Mouse (Mus musculus) heart, embryonic 16.5 days (tissue): Measurements from ENCODE around the gene Zdhhc20. TPM values are rescaled to one million over a fixed set of nuclear protein-coding genes. Genes with fewer than 3 reads are reported as not detected.
"Not testable (repeated sequence)": the region's sequence is repeated elsewhere in the genome, so short reads cannot be mapped to it uniquely, and the experiment has no call there.

Experiments used
- ATAC-seq: fragments of 200-750 bp; cut with Nextera tagmentation; replicated peaks from 2 replicates; pipeline ENCODE4 v1.8.0; 2017; ENCODE audit warnings: moderate number of reproducible peaks; ENCODE audit not compliant: insufficient read depth, low FRiP score; ENCODE audit errors: extremely low read depth
- H3K27ac ChIP-seq: fragments of 300-500 bp; sonication (generic); 2 replicates; pipeline ENCODE4 v1.5.1; 2014; ENCODE audit warnings: mild to moderate bottlenecking, low read length, control low read depth, moderate library complexity
- H3K27me3 ChIP-seq: fragments of 300-500 bp; sonication (generic); 2 replicates; pipeline ENCODE4 v1.6.1; 2014; ENCODE audit warnings: low read length, mixed read lengths; ENCODE audit not compliant: control insufficient read depth, insufficient read depth
- H3K36me3 ChIP-seq: fragments of 300-500 bp; sonication (generic); 2 replicates; pipeline ENCODE4 v1.6.1; 2014; ENCODE audit not compliant: control insufficient read depth, insufficient read depth
- H3K4me1 ChIP-seq: fragments of 300-500 bp; sonication (generic); 2 replicates; pipeline ENCODE4 v1.6.1; 2014; ENCODE audit warnings: low read length, mixed read lengths; ENCODE audit not compliant: control insufficient read depth, insufficient read depth
- H3K4me2 ChIP-seq: fragments of 300-500 bp; sonication (generic); 2 replicates; pipeline ENCODE4 v1.6.1; 2014; ENCODE audit warnings: low read depth, mild to moderate bottlenecking, control low read depth, low read length
- H3K4me3 ChIP-seq: fragments of 300-500 bp; sonication (generic); 2 replicates; pipeline ENCODE4 v1.5.1; 2014; ENCODE audit warnings: mild to moderate bottlenecking, control low read depth, low read length
- H3K9ac ChIP-seq: fragments of 300-500 bp; sonication (generic); 2 replicates; pipeline ENCODE4 v1.6.1; 2014; ENCODE audit warnings: low read length, control low read depth
- H3K9me3 ChIP-seq: fragments of 300-500 bp; sonication (generic); replicated peaks from 2 replicates; pipeline ENCODE4 v1.6.1; 2016; ENCODE audit warnings: low read length; ENCODE audit not compliant: control insufficient read depth
- WGBS: fragments of 180-500 bp; shearing (Covaris S2); extraction: QIAGEN DNeasy Blood & Tissue Kit; methylation state at CpG from one replicate; pipeline ENCODE4 v1.1.7; 2014; 5-methylcytosine and 5-hydroxymethylcytosine counted together
- polyA plus RNA-seq: library from polyadenylated mRNA; unstranded; fragments of >200 nt; fragmentation: Nextera tagmentation; extraction: Ambion mirVana; gene quantifications from 2 replicates; pipeline ENCODE4 v1.2.1, GENCODE M21; 2015

Gene Zdhhc20
- polyA plus RNA-seq, 1 experiment from 2014 or later = 40.9 TPM

DNA sequence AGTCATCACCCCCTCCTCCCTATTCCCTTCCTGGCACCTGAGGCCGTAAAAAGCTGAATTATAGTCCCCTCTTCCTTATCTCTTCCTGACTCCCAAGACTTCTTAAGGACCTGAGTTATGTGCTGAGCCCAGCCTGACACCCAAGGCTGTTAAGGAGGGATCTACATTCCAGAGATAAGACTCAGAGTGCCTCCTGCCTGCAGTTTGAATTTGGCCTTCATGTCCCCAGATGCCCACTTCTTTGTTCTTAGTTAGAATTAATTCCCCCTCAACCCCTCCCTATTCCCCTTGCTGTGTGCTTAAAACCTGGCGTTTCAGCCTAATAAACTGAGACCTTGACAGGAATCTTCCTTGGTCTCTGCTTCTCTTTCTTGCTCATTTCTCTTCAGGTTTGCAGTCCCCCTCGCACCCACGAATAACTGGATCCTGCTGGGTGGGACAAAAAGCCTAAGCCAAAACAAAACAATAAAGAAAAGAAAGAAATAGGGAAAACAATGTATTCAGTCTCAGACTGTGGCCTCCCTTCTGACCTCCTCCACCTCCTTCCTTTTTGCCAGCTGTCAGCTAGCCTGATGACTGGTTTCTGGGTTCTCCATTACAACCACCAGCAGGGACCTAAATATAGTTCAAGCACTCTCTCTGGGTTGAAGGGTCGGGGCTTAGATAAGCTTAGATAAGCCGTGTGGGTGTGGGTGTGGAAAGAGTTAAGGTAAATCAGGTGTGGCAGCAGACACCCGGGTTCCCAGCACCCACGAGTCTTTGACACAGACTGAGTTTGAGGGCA is 6.2 kb upstream of the Zdhhc20 start:
- not testable (repeated sequence) for H3K9me3 ChIP-seq, H3K36me3 ChIP-seq, H3K27ac ChIP-seq, ATAC-seq, H3K9ac ChIP-seq, H3K4me2 ChIP-seq, H3K27me3 ChIP-seq, H3K4me3 ChIP-seq, H3K4me1 ChIP-seq
- 43% methylated on average over 8 of the region's 8 CpGs for WGBS

DNA sequence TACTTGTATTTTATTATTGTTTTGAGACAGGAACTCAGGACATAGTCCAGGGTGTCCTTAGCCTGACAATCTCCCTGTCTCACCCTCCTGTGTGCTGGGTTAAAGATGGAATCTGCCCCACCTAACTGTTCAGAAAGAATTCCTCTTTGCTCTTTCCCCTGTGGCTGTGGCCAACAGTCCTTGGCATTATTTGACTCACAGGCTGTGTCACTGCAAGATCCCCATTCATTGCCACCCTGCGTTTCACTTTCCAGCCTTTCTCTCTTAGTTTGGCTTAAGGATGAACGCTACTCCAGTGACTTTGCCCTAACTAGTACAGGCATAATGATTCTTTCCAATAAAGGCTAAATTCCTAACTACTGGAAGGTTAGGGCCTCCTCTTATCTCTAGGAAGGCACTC is 4.3 kb upstream of the Zdhhc20 start:
- Histone ChIP-seq H3K9ac (no peak overlapping the region), H3K27ac (no peak overlapping the region), H3K36me3 (no peaks in the 10 kb centered on the region), H3K27me3 (no peaks in the 10 kb centered on the region), H3K9me3 (no peaks in the 10 kb centered on the region), H3K4me3 (no peak overlapping the region), H3K4me1 (0 out of 2 replicates have a peak, but pooled peaks cover 2% of the 10 kb centered on the region), H3K4me2 (no peak overlapping the region)
- ATAC-seq = no peak
- WGBS = 86% methylated on average over 2 of the region's 2 CpGs

DNA sequence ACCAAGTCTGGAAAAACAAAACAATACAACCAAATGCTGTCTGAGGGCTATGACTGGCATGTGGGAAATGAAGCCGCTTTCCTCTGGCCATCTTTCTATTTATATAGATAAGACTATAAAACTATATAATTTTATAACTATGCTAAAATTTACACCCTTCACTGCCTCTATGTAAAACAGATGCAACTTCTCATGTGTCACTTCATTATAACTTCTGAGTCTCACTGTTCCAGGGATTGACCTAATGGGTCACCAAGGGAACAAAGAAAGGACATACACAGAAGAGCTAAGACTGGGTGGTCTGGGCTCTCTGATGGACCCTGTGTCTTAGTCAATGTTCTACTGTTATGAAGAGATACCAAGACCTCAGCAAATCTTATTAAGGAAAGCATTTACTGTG is 2.9 kb upstream of the Zdhhc20 start:
- Histone ChIP-seq H3K4me3 (no peak overlapping the region), H3K9me3 (no peaks in the 10 kb centered on the region), H3K4me2 (no peak overlapping the region), H3K4me1 (peaks cover 12% of the 10 kb centered on the region), H3K9ac (no peak overlapping the region), H3K27me3 (no peaks in the 10 kb centered on the region), H3K36me3 (no peaks in the 10 kb centered on the region), H3K27ac (no peak overlapping the region)
- WGBS = 94% methylated on average over 1 of the region's 1 CpGs
- ATAC-seq = no peak

DNA sequence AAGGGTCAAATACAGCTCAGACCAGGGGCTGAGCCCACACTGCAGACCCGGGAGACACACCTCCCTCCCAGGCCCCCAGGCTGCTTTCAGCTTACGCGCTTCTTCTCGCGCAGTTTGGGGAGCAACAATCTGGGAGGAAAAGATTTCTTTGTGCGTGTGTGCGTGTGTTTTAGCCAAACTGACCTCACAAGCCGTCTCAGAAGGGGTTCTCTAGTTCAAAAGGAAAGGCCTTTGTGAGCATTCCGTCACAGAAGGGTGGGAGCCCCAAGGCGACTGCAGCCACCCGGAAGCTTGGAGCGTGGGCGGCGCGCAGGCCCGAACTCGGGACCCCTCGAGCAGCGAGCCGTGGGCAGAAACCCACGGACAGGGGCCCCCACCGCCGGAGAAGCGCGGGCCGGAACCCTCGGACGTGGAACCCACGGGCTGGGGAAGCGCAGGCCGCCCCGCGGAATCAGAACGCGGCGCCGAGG is 500 bp downstream of the Zdhhc20 start:
- Histone ChIP-seq H3K4me1 (peaks cover 11% of the 10 kb centered on the region), H3K9me3 (no peaks in the 10 kb centered on the region), H3K36me3 (no peaks in the 10 kb centered on the region), H3K9ac (peak overlapping the region; percentile 96), H3K27ac (peak overlapping the region; percentile 86), H3K27me3 (no peaks in the 10 kb centered on the region), H3K4me2 (peak overlapping the region; percentile 84), H3K4me3 (peak overlapping the region; percentile 88)
- WGBS = under 1% methylated on average over 37 of the region's 37 CpGs
- ATAC-seq = peak; percentile 25

DNA sequence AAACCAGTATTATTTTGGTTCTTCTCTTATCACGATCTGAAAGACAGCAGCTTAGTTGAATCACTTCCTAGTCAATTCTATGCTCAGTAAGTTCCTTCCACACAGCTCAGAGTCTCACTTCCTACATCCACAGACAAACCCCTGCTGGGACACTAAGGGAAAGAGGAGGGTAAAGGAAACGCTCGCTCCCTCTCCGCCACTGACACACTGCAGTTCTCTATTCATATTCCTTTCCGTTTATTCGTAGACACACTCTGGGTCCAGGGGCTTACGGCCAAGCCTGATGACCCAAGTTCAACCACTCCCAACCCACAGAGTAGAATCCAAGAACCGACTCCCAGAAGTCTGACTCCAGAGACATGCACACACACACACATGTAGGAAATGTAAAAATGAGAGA is 2.9 kb downstream of the Zdhhc20 start:
- no peaks in the 10 kb centered on the region for H3K36me3 ChIP-seq
- WGBS = 59% methylated on average over 8 of the region's 8 CpGs
- H3K27me3 ChIP-seq = no peaks in the 10 kb centered on the region
- H3K9ac ChIP-seq = no peak overlapping the region
- H3K4me3 ChIP-seq = no peak overlapping the region
- peaks cover 18% of the 10 kb centered on the region for H3K4me1 ChIP-seq
- H3K9me3 ChIP-seq = no peaks in the 10 kb centered on the region
- 0 out of 2 replicates have a peak overlapping the region, but pooled peaks have one; percentile 19 for H3K4me2 ChIP-seq
- peak overlapping the region; percentile 77; the same call in 1 of the 2 replicates for H3K27ac ChIP-seq
- no peak for ATAC-seq

DNA sequence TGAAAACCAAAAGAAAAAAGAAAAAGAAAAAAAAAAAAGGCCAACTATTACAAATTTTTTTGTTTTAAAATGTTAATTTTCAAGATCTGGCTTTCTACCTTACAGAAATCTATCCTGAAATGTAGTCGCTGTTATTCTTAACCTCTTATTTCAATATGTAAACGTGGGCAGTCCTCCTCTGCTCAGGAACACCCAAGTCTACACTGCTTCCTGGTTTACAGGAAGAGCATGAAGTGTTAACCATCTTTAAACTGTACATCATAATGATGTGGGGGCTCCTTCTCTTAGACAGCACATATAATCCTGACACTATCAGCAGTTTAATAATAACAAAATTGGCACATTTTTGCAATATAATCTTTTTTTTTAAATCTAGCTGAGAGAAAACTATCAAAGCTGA is 4.0 kb downstream of the Zdhhc20 start:
- no peak for ATAC-seq
- no peak overlapping the region for H3K9ac ChIP-seq
- peaks cover 26% of the 10 kb centered on the region for H3K4me1 ChIP-seq
- H3K4me2 ChIP-seq = no peak overlapping the region
- no peaks in the 10 kb centered on the region for H3K27me3 ChIP-seq
- 76% methylated on average over 2 of the region's 2 CpGs for WGBS
- H3K4me3 ChIP-seq = no peak overlapping the region
- no peak overlapping the region for H3K27ac ChIP-seq
- H3K9me3 ChIP-seq = no peaks in the 10 kb centered on the region
- H3K36me3 ChIP-seq = no peaks in the 10 kb centered on the region

DNA sequence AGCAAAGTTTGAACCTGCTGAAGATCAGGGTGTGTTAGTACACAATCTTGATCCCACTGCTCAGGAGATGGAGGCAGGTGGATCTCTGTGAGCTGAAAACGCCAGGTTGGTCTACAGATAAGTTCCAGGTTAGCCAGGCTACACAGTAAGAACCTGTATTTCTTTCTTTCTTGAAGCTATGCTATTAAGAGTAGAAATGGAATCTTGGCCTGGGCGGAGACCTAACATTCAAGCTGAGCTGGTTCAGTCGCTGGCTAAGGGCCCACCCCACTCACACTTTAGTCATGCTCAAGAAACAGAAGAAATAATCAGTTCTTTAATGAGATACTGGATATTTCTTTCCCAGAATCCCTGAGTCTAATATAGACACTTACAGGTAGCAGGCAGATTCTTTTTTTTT is 6.7 kb downstream of the Zdhhc20 start:
- 77% methylated on average over 3 of the region's 3 CpGs for WGBS
- no peaks in the 10 kb centered on the region for H3K27me3 ChIP-seq
- H3K4me2 ChIP-seq = no peak overlapping the region
- no peak overlapping the region for H3K27ac ChIP-seq
- H3K4me1 ChIP-seq = peaks cover 22% of the 10 kb centered on the region
- no peaks in the 10 kb centered on the region for H3K36me3 ChIP-seq
- no peak overlapping the region for H3K4me3 ChIP-seq
- H3K9ac ChIP-seq = no peak overlapping the region
- H3K9me3 ChIP-seq = no peaks in the 10 kb centered on the region
- no peak for ATAC-seq

DNA sequence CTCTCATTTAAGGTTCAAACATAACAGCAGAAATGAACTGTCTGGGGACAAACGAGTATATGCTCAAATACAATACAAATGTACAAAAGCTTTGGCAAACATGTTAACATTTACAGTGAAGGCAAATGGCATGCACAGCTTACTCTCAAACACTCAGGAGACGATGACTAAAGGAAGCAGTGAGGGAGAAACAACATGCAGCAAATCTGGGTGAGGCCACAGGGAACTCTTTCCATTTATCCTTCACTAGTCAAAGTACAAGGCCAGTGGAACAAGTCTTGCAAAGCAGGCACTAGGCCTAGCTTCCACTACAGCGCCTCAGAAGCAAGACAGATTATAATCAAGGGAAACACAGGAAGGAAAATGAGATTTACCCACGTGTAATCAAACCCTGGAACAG is 7.4 kb downstream of the Zdhhc20 start:
- no peak for ATAC-seq
- Histone ChIP-seq H3K27ac (peak overlapping the region; percentile 61), H3K9me3 (no peaks in the 10 kb centered on the region), H3K27me3 (no peaks in the 10 kb centered on the region), H3K9ac (no peak overlapping the region), H3K36me3 (no peaks in the 10 kb centered on the region), H3K4me3 (no peak overlapping the region), H3K4me1 (peaks cover 20% of the 10 kb centered on the region), H3K4me2 (no peak overlapping the region)
- WGBS = 57% methylated on average over 4 of the region's 4 CpGs

DNA sequence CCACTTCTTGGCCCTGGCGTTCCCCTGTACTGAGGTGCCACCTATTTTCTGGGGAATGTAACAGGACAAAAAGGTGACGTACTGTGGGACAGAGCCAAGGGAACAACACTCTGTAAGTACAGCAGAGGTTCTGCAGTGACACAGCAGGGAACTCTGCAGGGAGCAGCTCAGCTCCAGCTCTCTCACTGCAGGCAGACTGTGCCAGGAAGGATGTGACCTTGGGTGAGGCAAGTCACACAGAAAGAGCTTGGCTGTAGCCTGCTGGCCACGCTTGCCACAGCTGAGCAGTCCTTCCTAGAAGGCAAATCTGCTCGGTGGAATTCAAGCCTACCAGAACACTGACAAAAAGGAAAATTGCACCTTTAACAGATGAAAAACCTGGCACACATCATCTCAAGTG is 8.3 kb downstream of the Zdhhc20 start:
- Histone ChIP-seq H3K4me1 (peaks cover 20% of the 10 kb centered on the region), H3K27me3 (no peaks in the 10 kb centered on the region), H3K4me3 (no peak overlapping the region), H3K4me2 (peak overlapping the region; percentile 19; the same call in 1 of the 2 replicates), H3K36me3 (no peaks in the 10 kb centered on the region), H3K9ac (peak overlapping the region; percentile 37), H3K27ac (peak overlapping the region; percentile 92), H3K9me3 (no peaks in the 10 kb centered on the region)
- 21% methylated on average over 4 of the region's 4 CpGs for WGBS
- ATAC-seq = peak; percentile 93
